Mouse (Mus musculus) ES-Bruce4 (cell line): ENCODE results near the gene Shank2.

Experiments used
- CTCF ChIP-seq: IDR thresholded peaks from one replicate; pipeline ENCODE4 v1.8.1; 2011; ENCODE audit warnings: low read depth, low read length
- EP300 ChIP-seq: IDR thresholded peaks from 2 replicates; pipeline ENCODE4 v1.6.1; 2011; ENCODE audit warnings: low read depth, low read length; ENCODE audit not compliant: insufficient read depth

DNA sequence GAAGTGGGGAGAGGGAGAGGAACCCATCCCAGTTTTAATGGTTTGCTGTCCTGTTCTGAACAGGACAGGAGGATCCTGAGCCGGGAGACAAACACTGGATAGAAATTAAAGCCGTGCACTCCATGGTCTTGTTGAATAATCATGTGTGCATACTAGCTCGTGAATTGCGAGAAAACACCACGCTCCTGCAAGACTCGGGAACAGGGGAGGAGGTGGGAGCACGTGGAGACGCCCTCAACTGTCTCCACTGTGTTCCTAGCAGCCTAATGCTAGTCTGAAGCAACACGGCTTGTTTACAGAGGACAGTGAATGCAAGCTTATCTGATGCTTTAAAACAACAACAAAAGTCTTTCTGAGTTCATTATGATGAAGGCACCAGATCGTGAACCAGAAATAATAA, 379.9 kb downstream of the Shank2 start:
- TF ChIP-seq EP300 (no peak), CTCF (no peak)
